Mouse (Mus musculus) ES-E14 (cell line): Measurements from ENCODE around the gene Ung. TPM values are rescaled to one million over a fixed set of nuclear protein-coding genes. Genes with fewer than 3 reads are reported as not detected.

Source experiments
- DNase-seq: peaks from one replicate; pipeline ENCODE4 v3.0.0-alpha.2; 2013; ENCODE audit warnings: low read depth, low spot score
- H3K27ac ChIP-seq: 2 replicates; pipeline ENCODE4 v1.5.1; 2012; ENCODE audit warnings: low read depth, mild to moderate bottlenecking, low read length, moderate library complexity, mixed read lengths; ENCODE audit not compliant: poor library complexity, insufficient read depth, severe bottlenecking
- H3K36me3 ChIP-seq: 2 replicates; pipeline ENCODE4 v1.6.1; 2012; ENCODE audit warnings: mild to moderate bottlenecking, low read length, moderate library complexity, mixed read lengths; ENCODE audit not compliant: control insufficient read depth, poor library complexity, insufficient read depth, severe bottlenecking
- H3K4me1 ChIP-seq, 2 experiments: fragments of 150-350 bp in 1 of 2; sonication (generic) in 1 of 2; 2 replicates each; pipeline ENCODE4 v1.6.1; 2012; ENCODE audit warnings: low read length in 2 of 2, mild to moderate bottlenecking in 1 of 2, mixed read lengths in 1 of 2; ENCODE audit not compliant: control insufficient read depth in 2 of 2, insufficient read depth in 2 of 2, poor library complexity in 1 of 2
- H3K4me3 ChIP-seq, 2 experiments: fragments of 150-350 bp in 1 of 2; sonication (generic) in 1 of 2; 2 replicates each; pipeline ENCODE4 v1.5.1; 2012; ENCODE audit warnings: low read length in 2 of 2, low read depth in 1 of 2, mild to moderate bottlenecking in 1 of 2, mixed read lengths in 1 of 2; ENCODE audit not compliant: insufficient read depth in 1 of 2, poor library complexity in 1 of 2, severe bottlenecking in 1 of 2
- H3K9ac ChIP-seq: 2 replicates; pipeline ENCODE4 v1.6.1; 2012; ENCODE audit warnings: low read depth, mild to moderate bottlenecking, low read length, mixed read lengths; ENCODE audit not compliant: poor library complexity, insufficient read depth, severe bottlenecking
- H3K9me3 ChIP-seq: fragments of 150-350 bp; sonication (generic); 2 replicates; pipeline ENCODE4 v1.6.1; 2012; ENCODE audit warnings: low read depth, mild to moderate bottlenecking, low read length; ENCODE audit not compliant: control insufficient read depth, insufficient read depth
- CHD2 ChIP-seq: IDR thresholded peaks from 2 replicates; pipeline ENCODE4 v1.6.1; 2014; ENCODE audit warnings: mild to moderate bottlenecking, low read depth, low read length, inconsistent platforms
- HCFC1 ChIP-seq: IDR thresholded peaks from 2 replicates; pipeline ENCODE4 v1.6.1; 2012; ENCODE audit warnings: low read length, inconsistent platforms, borderline replicate concordance; ENCODE audit not compliant: insufficient read depth
- MAFK ChIP-seq: IDR thresholded peaks from 2 replicates; pipeline ENCODE4 v1.6.1; 2014; ENCODE audit warnings: mild to moderate bottlenecking, low read depth, low read length, inconsistent platforms; ENCODE audit not compliant: insufficient read depth
- ZC3H11A ChIP-seq: IDR thresholded peaks from 2 replicates; pipeline ENCODE4 v1.6.1; 2012; ENCODE audit warnings: low read depth, mild to moderate bottlenecking, inconsistent platforms, low read length, borderline replicate concordance
- ZNF384 ChIP-seq: IDR thresholded peaks from 2 replicates; pipeline ENCODE4 v1.6.1; 2012; ENCODE audit warnings: low read depth, low read length, inconsistent platforms
- in situ Hi-C, 2 experiments: fragments of 600-800 bp; cut with MboI; formaldehyde crosslinking; loops; one replicate each; pipeline ENCODE4 v1.15.1; 2025; ENCODE audit warnings: low sequenced_read_pairs in 2 of 2, inconsistent platforms in 1 of 2; ENCODE audit not compliant: unreplicated experiment in 2 of 2
- total RNA-seq: library from RNA; depleted of rRNA; stranded (reverse); fragments of 300-350 nt; gene quantifications from 2 replicates; pipeline ENCODE4 v1.2.3, GENCODE M21; 2012

The Ung gene
- total RNA-seq, 1 experiment: 71.6 TPM

GRCm38 (mm10) chr5:114102807-114103206 is 27.4 kb upstream of the Ung start:
- no peak overlapping the region for H3K27ac ChIP-seq
- in situ Hi-C loops: no loop called here
- H3K4me1 ChIP-seq: peaks cover 0 to 7% of the 10 kb centered on the region in 2 experiments; a peak in 1 of 4 replicates
- DNase-seq: no peak
- H3K9me3 ChIP-seq: no peaks in the 10 kb centered on the region
- no peak overlapping the region for H3K9ac ChIP-seq
- TF ChIP-seq ZNF384 (no peak), HCFC1 (no peak), MAFK (no peak), CHD2 (no peak)
- H3K36me3 ChIP-seq: peaks cover 7% of the 10 kb centered on the region; the same call in 1 of the 2 replicates
- H3K4me3 ChIP-seq: no peak overlapping the region

- Histone ChIP-seq H3K4me1 (no peaks in the 10 kb centered on the region), H3K36me3 (peaks cover 24% of the 10 kb centered on the region), H3K9me3 (no peaks in the 10 kb centered on the region), H3K9ac (no peak overlapping the region), H3K27ac (no peak overlapping the region), H3K4me3 (no peak overlapping the region)
- in situ Hi-C loops: no loop called here
- no peak for DNase-seq
- TF ChIP-seq MAFK (no peak), ZNF384 (no peak), HCFC1 (no peak), CHD2 (no peak), ZC3H11A (no peak)
Observed at GRCm38 (mm10) chr5:114106391-114106935, 23.7 kb upstream of the Ung start.

GRCm38 (mm10) chr5:114113334-114113733 is 16.9 kb upstream of the Ung start:
- Histone ChIP-seq H3K4me3 (no peak overlapping the region), H3K36me3 (peaks cover 17% of the 10 kb centered on the region), H3K9ac (no peak overlapping the region), H3K27ac (no peak overlapping the region), H3K4me1 (peaks cover 0 to 4% of the 10 kb centered on the region in 2 experiments; a peak in 1 of 4 replicates), H3K9me3 (no peaks in the 10 kb centered on the region)
- TF ChIP-seq CHD2 (no peak), HCFC1 (no peak), ZC3H11A (no peak), ZNF384 (no peak), MAFK (no peak)
- in situ Hi-C loops: no loop called here
- no peak for DNase-seq

- no peaks in the 10 kb centered on the region for H3K9me3 ChIP-seq
- no peak overlapping the region for H3K4me3 ChIP-seq
- peaks cover 0 to 12% of the 10 kb centered on the region in 2 experiments; a peak in 1 of 4 replicates for H3K4me1 ChIP-seq
- H3K27ac ChIP-seq: no peak overlapping the region
- DNase-seq: no peak
- H3K9ac ChIP-seq: no peak overlapping the region
- in situ Hi-C loops: no loop called here
- TF ChIP-seq ZC3H11A: no peak
- no peak for TF ChIP-seq ZNF384
- TF ChIP-seq MAFK: no peak
- no peak for TF ChIP-seq HCFC1
- TF ChIP-seq CHD2: no peak
- peaks cover 9% of the 10 kb centered on the region; the same call in 1 of the 2 replicates for H3K36me3 ChIP-seq
Observed at GRCm38 (mm10) chr5:114115030-114115429, 15.2 kb upstream of the Ung start.

- Histone ChIP-seq H3K4me3 (no peak overlapping the region), H3K4me1 (peaks cover 0 to 18% of the 10 kb centered on the region in 2 experiments; a peak in 1 of 4 replicates), H3K9me3 (no peaks in the 10 kb centered on the region), H3K9ac (no peak overlapping the region), H3K36me3 (peaks cover 16% of the 10 kb centered on the region), H3K27ac (no peak overlapping the region)
- DNase-seq: no peak
- TF ChIP-seq MAFK (no peak), ZNF384 (no peak), ZC3H11A (no peak), HCFC1 (no peak), CHD2 (no peak)
- in situ Hi-C loops: no loop called here
Observed at GRCm38 (mm10) chr5:114116586-114116985, 13.6 kb upstream of the Ung start.
